Mouse (Mus musculus) forebrain, embryonic 16.5 days (tissue): ENCODE data around the gene Nob1. TPM values are rescaled to one million over a fixed set of nuclear protein-coding genes. Genes with fewer than 3 reads are reported as not detected.

ENCODE experiments used
- ATAC-seq: fragments of 200-750 bp; cut with Nextera tagmentation; 2 replicates; pipeline ENCODE4 v1.8.0; 2017; ENCODE audit warnings: mild to moderate bottlenecking, moderate library complexity
- H3K27ac ChIP-seq: fragments of 300-500 bp; sonication (generic); 2 replicates; pipeline ENCODE4 v1.5.1; 2014; ENCODE audit warnings: low read length, control low read depth
- H3K27me3 ChIP-seq: fragments of 300-500 bp; sonication (generic); replicated peaks from 2 replicates; pipeline ENCODE4 v1.6.1; 2014; ENCODE audit warnings: low read length; ENCODE audit not compliant: control insufficient read depth, insufficient read depth
- H3K36me3 ChIP-seq: fragments of 300-500 bp; sonication (generic); 2 replicates; pipeline ENCODE4 v1.6.1; 2014; ENCODE audit not compliant: control insufficient read depth, insufficient read depth
- H3K4me1 ChIP-seq: fragments of 300-500 bp; sonication (generic); replicated peaks from 2 replicates; pipeline ENCODE4 v1.6.1; 2014; ENCODE audit warnings: low read length; ENCODE audit not compliant: control insufficient read depth, insufficient read depth
- H3K4me2 ChIP-seq: fragments of 300-500 bp; sonication (generic); 2 replicates; pipeline ENCODE4 v1.6.1; 2014; ENCODE audit warnings: mild to moderate bottlenecking, low read length, control low read depth
- H3K4me3 ChIP-seq: fragments of 300-500 bp; sonication (generic); replicated peaks from 2 replicates; pipeline ENCODE4 v1.5.1; 2014; ENCODE audit warnings: mild to moderate bottlenecking, low read length, control low read depth
- H3K9ac ChIP-seq: fragments of 300-500 bp; sonication (generic); replicated peaks from 2 replicates; pipeline ENCODE4 v1.6.1; 2014; ENCODE audit warnings: low read depth, low read length, control low read depth
- H3K9me3 ChIP-seq: fragments of 300-500 bp; sonication (generic); 2 replicates; pipeline ENCODE4 v1.6.1; 2016; ENCODE audit warnings: low read length; ENCODE audit not compliant: control insufficient read depth
- WGBS: fragments of 180-500 bp; shearing (Covaris S2); extraction: QIAGEN DNeasy Blood & Tissue Kit; methylation state at CpG from one replicate; pipeline ENCODE4 v1.1.7; 2014; 5-methylcytosine and 5-hydroxymethylcytosine counted together
- polyA plus RNA-seq: library from polyadenylated mRNA; unstranded; fragments of >200 nt; fragmentation: Nextera tagmentation; extraction: Ambion mirVana; gene quantifications from 2 replicates; pipeline ENCODE4 v1.2.1, GENCODE M21; 2015

Gene Nob1
- polyA plus RNA-seq, 1 experiment from 2014 or later: 90.0 TPM

GRCm38 (mm10) chr8:107385063-107385462 lies 39.8 kb downstream of the Nob1 start:
- Histone ChIP-seq H3K9me3 (no peaks in the 10 kb centered on the region), H3K27me3 (no peaks in the 10 kb centered on the region), H3K4me2 (no peak overlapping the region), H3K4me1 (peaks cover 10% of the 10 kb centered on the region), H3K36me3 (no peaks in the 10 kb centered on the region), H3K9ac (no peak overlapping the region), H3K4me3 (no peak overlapping the region), H3K27ac (no peak overlapping the region)
- ATAC-seq: no peak
- 58% methylated on average over 2 of the region's 2 CpGs for WGBS

DNA sequence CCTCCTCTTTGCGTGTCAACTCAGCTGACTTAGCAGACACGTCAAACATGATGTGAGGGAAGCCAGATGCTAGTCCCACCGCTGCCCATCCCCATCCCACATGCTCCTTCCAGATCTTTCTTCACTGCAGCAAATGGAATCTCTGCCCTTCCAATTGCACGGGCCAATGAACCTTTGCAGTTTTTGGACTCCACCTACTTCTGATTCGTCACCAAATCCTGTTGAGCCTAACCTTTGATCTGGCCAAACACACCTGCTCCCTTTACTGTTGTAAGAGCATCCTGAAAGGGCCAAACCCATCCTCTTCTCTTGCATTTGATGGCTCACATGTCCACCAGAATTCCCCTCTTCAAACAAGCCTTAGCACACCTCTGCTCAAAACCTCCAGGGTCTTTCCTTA lies 40.2 kb downstream of the Nob1 start:
- no peak overlapping the region for H3K4me2 ChIP-seq
- 64% methylated on average over 5 of the region's 5 CpGs for WGBS
- no peaks in the 10 kb centered on the region for H3K36me3 ChIP-seq
- H3K27me3 ChIP-seq: no peaks in the 10 kb centered on the region
- peaks cover 6% of the 10 kb centered on the region for H3K4me1 ChIP-seq
- ATAC-seq: no peak
- no peak overlapping the region for H3K9ac ChIP-seq
- no peak overlapping the region for H3K4me3 ChIP-seq
- no peaks in the 10 kb centered on the region for H3K9me3 ChIP-seq
- H3K27ac ChIP-seq: no peak overlapping the region

DNA sequence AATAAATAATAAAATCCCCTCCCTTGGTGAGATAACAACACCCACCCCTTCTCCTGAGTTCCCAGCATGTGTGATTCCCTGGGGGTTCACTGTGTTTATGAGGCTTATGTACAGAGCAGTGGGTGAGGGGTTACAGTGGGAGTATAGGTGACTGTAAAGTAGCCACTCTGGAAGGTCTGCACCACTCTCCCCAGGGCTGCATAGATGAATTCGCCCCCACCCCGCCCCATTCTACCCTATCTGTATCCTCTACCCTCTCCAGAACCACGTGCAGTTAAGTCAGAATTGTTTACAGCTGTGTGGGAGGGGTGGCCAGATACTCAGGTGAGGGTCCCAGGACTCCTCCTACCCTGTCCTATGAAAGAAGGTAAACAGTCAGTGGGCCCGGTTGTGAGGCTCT lies 42.0 kb downstream of the Nob1 start:
- H3K36me3 ChIP-seq: no peaks in the 10 kb centered on the region; the same call in 1 of the 2 replicates
- 77% methylated on average over 4 of the region's 4 CpGs for WGBS
- H3K27ac ChIP-seq: no peak overlapping the region
- no peak overlapping the region for H3K4me2 ChIP-seq
- H3K4me1 ChIP-seq: no peaks in the 10 kb centered on the region
- no peak overlapping the region for H3K9ac ChIP-seq
- H3K27me3 ChIP-seq: no peaks in the 10 kb centered on the region
- H3K9me3 ChIP-seq: no peaks in the 10 kb centered on the region
- H3K4me3 ChIP-seq: no peak overlapping the region
- no peak for ATAC-seq

GRCm38 (mm10) chr8:107381666-107382065 lies 43.2 kb downstream of the Nob1 start:
- Histone ChIP-seq H3K27me3 (no peaks in the 10 kb centered on the region), H3K36me3 (no peaks in the 10 kb centered on the region; the same call in 1 of the 2 replicates), H3K27ac (no peak overlapping the region), H3K4me2 (no peak overlapping the region), H3K9ac (no peak overlapping the region), H3K4me3 (no peak overlapping the region), H3K4me1 (no peaks in the 10 kb centered on the region), H3K9me3 (no peaks in the 10 kb centered on the region)
- ATAC-seq: no peak
- WGBS: 94% methylated on average over 4 of the region's 4 CpGs

GRCm38 (mm10) chr8:107380734-107381133 lies 44.1 kb downstream of the Nob1 start:
- no peak for ATAC-seq
- Histone ChIP-seq H3K4me3 (no peak overlapping the region), H3K4me2 (no peak overlapping the region), H3K27ac (no peak overlapping the region), H3K9me3 (no peaks in the 10 kb centered on the region), H3K9ac (no peak overlapping the region), H3K36me3 (no peaks in the 10 kb centered on the region; the same call in 1 of the 2 replicates), H3K4me1 (no peaks in the 10 kb centered on the region), H3K27me3 (no peaks in the 10 kb centered on the region)
- WGBS: 94% methylated on average over 8 of the region's 8 CpGs

DNA sequence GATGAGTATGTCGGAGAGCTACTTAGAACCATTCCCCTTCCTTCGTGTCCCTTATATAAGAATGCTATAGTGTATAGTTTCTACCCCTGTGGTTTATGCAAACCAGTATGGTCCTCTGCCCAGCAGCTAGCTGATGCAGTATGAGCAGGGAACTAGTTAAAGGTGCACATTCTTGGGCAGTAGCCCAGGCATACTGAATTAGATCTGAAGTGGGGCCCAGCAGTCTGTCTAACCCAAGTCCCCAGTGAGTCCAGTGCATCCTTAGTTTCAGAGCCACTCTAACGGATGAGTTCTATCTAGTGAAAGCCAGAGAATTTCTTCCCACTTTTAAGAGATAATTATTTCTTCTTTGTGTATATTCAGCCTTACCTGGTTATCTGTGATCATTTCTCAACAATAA lies 47.5 kb downstream of the Nob1 start:
- H3K4me2 ChIP-seq: no peak overlapping the region
- WGBS: 90% methylated on average over 3 of the region's 3 CpGs
- no peak overlapping the region for H3K9ac ChIP-seq
- no peak overlapping the region for H3K4me3 ChIP-seq
- H3K36me3 ChIP-seq: peaks cover under 1% of the 10 kb centered on the region; the same call in 1 of the 2 replicates
- no peak overlapping the region for H3K27ac ChIP-seq
- no peaks in the 10 kb centered on the region for H3K27me3 ChIP-seq
- no peaks in the 10 kb centered on the region for H3K4me1 ChIP-seq
- H3K9me3 ChIP-seq: no peaks in the 10 kb centered on the region
- no peak for ATAC-seq

DNA sequence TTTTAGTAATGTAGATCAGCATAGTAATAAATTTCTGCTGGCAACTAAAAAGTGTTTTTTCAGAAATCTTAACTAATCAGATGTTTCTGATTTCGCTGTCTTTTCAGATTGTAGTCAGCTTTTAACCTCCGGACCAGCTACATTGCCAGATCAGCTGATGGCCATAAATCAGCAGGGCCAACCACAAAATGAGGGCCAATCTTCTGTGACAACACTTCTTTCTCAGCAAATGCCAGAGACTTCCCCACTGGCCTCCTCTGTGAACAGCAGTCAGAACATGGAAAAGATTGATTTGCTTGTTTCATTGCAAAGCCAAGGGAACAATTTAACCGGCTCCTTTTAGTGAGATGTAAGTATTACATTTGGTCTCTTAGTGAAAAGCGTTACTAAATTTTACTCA lies 54.5 kb downstream of the Nob1 start:
- no peak overlapping the region for H3K27ac ChIP-seq
- no peaks in the 10 kb centered on the region for H3K4me1 ChIP-seq
- H3K4me2 ChIP-seq: no peak overlapping the region
- H3K9ac ChIP-seq: no peak overlapping the region
- no peak overlapping the region for H3K4me3 ChIP-seq
- ATAC-seq: no peak
- H3K9me3 ChIP-seq: no peaks in the 10 kb centered on the region
- WGBS: 94% methylated on average over 4 of the region's 4 CpGs
- no peaks in the 10 kb centered on the region for H3K27me3 ChIP-seq
- peaks cover 27% of the 10 kb centered on the region for H3K36me3 ChIP-seq

Other genes starting within 250 kb of the Nob1 start
- 8.5 and 11.8 TPM in 2 replicates for gene Nfat5, start 131.6 kb downstream of the Nob1 start, polyA plus RNA-seq
- 3.8 TPM in 2 replicates for gene Nqo1, start 21.8 kb downstream of the Nob1 start, polyA plus RNA-seq
- gene Wwp2, start 11.3 kb upstream of the Nob1 start, polyA plus RNA-seq: 41.5 and 43.0 TPM in 2 replicates
- gene Psmd7, start 163.4 kb upstream of the Nob1 start, polyA plus RNA-seq: 243 and 253 TPM in 2 replicates